Comparison of ENCODE assay signal across 10 mouse cellular contexts in the genomic region with DNA sequence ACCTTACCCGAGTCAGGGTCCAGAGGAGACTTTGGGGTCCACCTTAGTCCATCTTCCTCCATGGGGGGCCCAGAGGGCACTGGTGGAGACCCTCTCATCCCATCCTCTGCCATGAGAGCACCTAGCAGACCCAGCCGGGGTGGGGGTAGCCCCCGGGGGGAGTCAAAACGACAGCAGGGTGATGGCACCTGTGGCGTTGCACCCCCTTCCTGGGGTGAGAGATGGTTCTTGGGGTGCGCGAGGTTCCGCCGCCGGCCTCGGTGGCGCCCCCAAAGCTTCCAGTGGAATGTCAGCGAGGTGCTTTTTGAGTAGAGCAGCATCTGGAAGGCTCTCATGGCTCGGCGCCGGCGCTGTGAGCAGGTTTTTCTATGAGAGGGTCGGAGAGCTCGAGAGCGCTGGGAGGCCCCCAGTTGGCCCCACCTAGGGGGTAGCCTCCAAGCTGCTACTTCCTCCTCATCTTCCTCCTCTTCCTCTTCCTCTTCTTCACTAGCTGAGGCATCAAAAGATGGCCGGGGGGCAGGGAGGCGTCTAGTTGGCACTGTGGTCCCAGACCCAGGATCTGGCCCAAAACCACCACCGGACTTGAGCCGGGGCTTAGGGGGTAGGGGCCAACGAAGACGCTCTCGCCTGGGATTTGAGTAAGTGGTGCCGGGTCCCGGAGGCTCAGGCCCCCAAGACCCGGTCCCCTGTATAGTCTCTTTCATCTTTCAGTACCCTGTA. TPM values are rescaled to one million over a fixed set of nuclear protein-coding genes. Genes with fewer than 3 reads are reported as not detected.
DNase-seq lines count a peak whose midpoint lies in the region; ATAC-seq lines count a peak whose summit lies in the region.
"Had no signal": no experiment of that assay in that cellular context is flagged by ENCODE, and none has a peak within 500 bp of the region (broad histone marks: within the 10 kb centered on the region; RNA-seq: fewer than 3 reads in every experiment).

No protein-coding gene starts in this region.

- DNase-seq in heart, postnatal 4 days, result no peak
- no peak for DNase-seq in hindbrain, embryonic 11.5 days (ENCODE audit: low spot score)
- DNase-seq in midbrain, embryonic 10.5 days (ENCODE audit: low spot score), result no peak
- no peak for DNase-seq in frontal cortex, postnatal 25 days (ENCODE audit: low spot score in 2 of 2)
- DNase-seq in spleen, postnatal 10 days (ENCODE audit: low spot score in 2 of 2), result no peak
- no peak for DNase-seq in frontal cortex, adult 2 months (ENCODE audit: extremely low spot score in 1 of 2, low spot score in 1 of 2)

- peaks cover 20% of the 10 kb centered on the region for H3K4me1 ChIP-seq in heart, embryonic 16.5 days (ENCODE audit: control insufficient read depth, insufficient read depth, low read length)
- H3K4me1 ChIP-seq in brown adipose tissue, adult 24 weeks (ENCODE audit: control insufficient read depth, insufficient read depth, insufficient read length, low read length), result peaks cover 5% of the 10 kb centered on the region
- peaks cover 5% of the 10 kb centered on the region; the same call in 1 of the 2 replicates for H3K4me1 ChIP-seq in hindbrain, embryonic 11.5 days (replicated peaks; ENCODE audit: control insufficient read depth, insufficient read depth, low read length)
- H3K4me1 ChIP-seq in midbrain, embryonic 10.5 days, result peaks cover 41% of the 10 kb centered on the region

- no peaks in the 10 kb centered on the region for H3K27me3 ChIP-seq in heart, embryonic 16.5 days (ENCODE audit: control insufficient read depth, insufficient read depth, low read length)
- H3K27me3 ChIP-seq in hindbrain, embryonic 11.5 days (ENCODE audit: control insufficient read depth, insufficient read depth, low read length), result no peaks in the 10 kb centered on the region
- peaks cover 14% of the 10 kb centered on the region; the same call in 1 of the 2 replicates for H3K27me3 ChIP-seq in midbrain, embryonic 10.5 days (ENCODE audit: low read depth, poor library complexity, severe bottlenecking)
- H3K27me3 ChIP-seq: Patski had no signal

- H3K9me3 ChIP-seq in heart, embryonic 16.5 days (replicated peaks; ENCODE audit: control insufficient read depth, low read length), result no peaks in the 10 kb centered on the region
- H3K9me3 ChIP-seq in hindbrain, embryonic 11.5 days (ENCODE audit: control insufficient read depth, low read length), result no peaks in the 10 kb centered on the region
- no peaks in the 10 kb centered on the region for H3K9me3 ChIP-seq in midbrain, embryonic 10.5 days (replicated peaks)

- 89% methylated on average over 30 of the region's 30 CpGs for WGBS in heart, embryonic 16.5 days
- 92% methylated on average over 30 of the region's 30 CpGs for WGBS in hindbrain, embryonic 11.5 days
- 90% methylated on average over 30 of the region's 30 CpGs for WGBS in midbrain, embryonic 10.5 days

- no peak overlapping the region for H3K4me3 ChIP-seq in heart, embryonic 16.5 days (ENCODE audit: low read length)
- peak overlapping the region; percentile 77; the same call in 1 of the 2 replicates for H3K4me3 ChIP-seq in brown adipose tissue, adult 24 weeks (ENCODE audit: insufficient read depth, low read depth, low read length)
- H3K4me3 ChIP-seq in hindbrain, embryonic 11.5 days (ENCODE audit: low read depth, low read length), result no peak overlapping the region
- peak overlapping the region; percentile 73 for H3K4me3 ChIP-seq in midbrain, embryonic 10.5 days

- peak overlapping the region; percentile 78 for H3K4me2 ChIP-seq in heart, embryonic 16.5 days (ENCODE audit: low read depth, low read length)
- H3K4me2 ChIP-seq in hindbrain, embryonic 11.5 days (replicated peaks; ENCODE audit: low read depth, low read length), result peak overlapping the region; percentile 90; the same call in 1 of the 2 replicates

- H3K36me3 ChIP-seq in heart, embryonic 16.5 days (ENCODE audit: control insufficient read depth, insufficient read depth), result peaks cover 30% of the 10 kb centered on the region
- peaks cover 7% of the 10 kb centered on the region; the same call in 1 of the 2 replicates for H3K36me3 ChIP-seq in hindbrain, embryonic 11.5 days (ENCODE audit: control insufficient read depth, insufficient read depth, low read length)
- H3K36me3 ChIP-seq in midbrain, embryonic 10.5 days, result peaks cover 52% of the 10 kb centered on the region

- no peak for ATAC-seq in heart, embryonic 16.5 days (replicated peaks; ENCODE audit: extremely low read depth, insufficient read depth, low FRiP score)
- ATAC-seq in hindbrain, embryonic 11.5 days (ENCODE audit: low FRiP score), result no peak
- ATAC-seq: Patski had no signal

- no peak overlapping the region; the same call in 1 of the 2 replicates for H3K9ac ChIP-seq in heart, embryonic 16.5 days (ENCODE audit: low read length)
- no peak overlapping the region for H3K9ac ChIP-seq in hindbrain, embryonic 11.5 days (ENCODE audit: low read depth, low read length)

- no peak overlapping the region for H3K27ac ChIP-seq in heart, embryonic 16.5 days (ENCODE audit: low read length)
- no peak overlapping the region for H3K27ac ChIP-seq in brown adipose tissue, adult 24 weeks (replicated peaks; ENCODE audit: low read depth, low read length)
- no peak overlapping the region for H3K27ac ChIP-seq in hindbrain, embryonic 11.5 days (ENCODE audit: low read depth, low read length)
- H3K27ac ChIP-seq in midbrain, embryonic 10.5 days (replicated peaks), result peak overlapping the region; percentile 92; the same call in 1 of the 2 replicates

RNA-seq across cellular contexts. Expression of gene Senp3, which starts 1.6 kb away (rescaled TPM):
- polyA plus RNA-seq in heart, embryonic 16.5 days (2015; fragmentation: Nextera tagmentation; extraction: Ambion mirVana), result 55.8 and 58.0 TPM in 2 replicates
- total RNA-seq in heart, postnatal 4 days (2021), result 10 to 100 TPM; 58.0 to 61.3 TPM
- polyA plus RNA-seq in brown adipose tissue, adult 24 weeks (2012; ENCODE audit: insufficient read depth, insufficient read length, missing spikeins), result 49.9 and 65.3 TPM in 2 replicates
- polyA plus RNA-seq in hindbrain, embryonic 11.5 days (2014; fragmentation: Nextera tagmentation; extraction: Ambion mirVana), result 85.8 and 101 TPM in 2 replicates
- polyA plus RNA-seq in midbrain, embryonic 10.5 days (2016; fragmentation: Nextera tagmentation; extraction: Ambion mirVana), result 112 and 114 TPM in 2 replicates
- 138 and 154 TPM in 2 replicates for polyA plus RNA-seq in frontal cortex, adult 2 months (2012; rRNA removed)

RNA-seq across cellular contexts. Expression of gene Tnfsf13, which starts 5.3 kb away (rescaled TPM):
- 0.45 and 0.85 TPM in 2 replicates for polyA plus RNA-seq in heart, embryonic 16.5 days (2015; fragmentation: Nextera tagmentation; extraction: Ambion mirVana)
- total RNA-seq in heart, postnatal 4 days (2021), result 1 to 10 TPM; 2.3 to 2.6 TPM
- 4.1 and 4.9 TPM in 2 replicates for polyA plus RNA-seq in brown adipose tissue, adult 24 weeks (2012; ENCODE audit: insufficient read depth, insufficient read length, missing spikeins)
- not detected in 2 replicates for polyA plus RNA-seq in hindbrain, embryonic 11.5 days (2014; fragmentation: Nextera tagmentation; extraction: Ambion mirVana)
- polyA plus RNA-seq in midbrain, embryonic 10.5 days (2016; fragmentation: Nextera tagmentation; extraction: Ambion mirVana), result 0.11 and 0.30 TPM in 2 replicates
- polyA plus RNA-seq in frontal cortex, adult 2 months (2012; rRNA removed), result 5.3 and 5.4 TPM in 2 replicates

RNA-seq across cellular contexts. Expression of gene Eif4a1, which starts 8.1 kb away (rescaled TPM):
- 337 and 346 TPM in 2 replicates for polyA plus RNA-seq in heart, embryonic 16.5 days (2015; fragmentation: Nextera tagmentation; extraction: Ambion mirVana)
- total RNA-seq in heart, postnatal 4 days (2021), result 100 to 1,000 TPM; 535 to 537 TPM
- 268 and 317 TPM in 2 replicates for polyA plus RNA-seq in brown adipose tissue, adult 24 weeks (2012; ENCODE audit: insufficient read depth, insufficient read length, missing spikeins)
- 891 and 905 TPM in 2 replicates for polyA plus RNA-seq in hindbrain, embryonic 11.5 days (2014; fragmentation: Nextera tagmentation; extraction: Ambion mirVana)
- 710 and 716 TPM in 2 replicates for polyA plus RNA-seq in midbrain, embryonic 10.5 days (2016; fragmentation: Nextera tagmentation; extraction: Ambion mirVana)
- polyA plus RNA-seq in frontal cortex, adult 2 months (2012; rRNA removed), result 365 and 370 TPM in 2 replicates

RNA-seq across cellular contexts. Expression of gene Cd68, which starts 14.3 kb away (rescaled TPM):
- polyA plus RNA-seq in heart, embryonic 16.5 days (2015; fragmentation: Nextera tagmentation; extraction: Ambion mirVana), result 10.0 and 12.3 TPM in 2 replicates
- 1 to 10 TPM; 4.0 to 6.0 TPM for total RNA-seq in heart, postnatal 4 days (2021)
- polyA plus RNA-seq in brown adipose tissue, adult 24 weeks (2012; ENCODE audit: insufficient read depth, insufficient read length, missing spikeins), result 10.3 and 12.1 TPM in 2 replicates
- polyA plus RNA-seq in hindbrain, embryonic 11.5 days (2014; fragmentation: Nextera tagmentation; extraction: Ambion mirVana), result 8.2 and 8.7 TPM in 2 replicates
- 7.0 and 7.4 TPM in 2 replicates for polyA plus RNA-seq in midbrain, embryonic 10.5 days (2016; fragmentation: Nextera tagmentation; extraction: Ambion mirVana)
- 13.7 TPM in 2 replicates for polyA plus RNA-seq in frontal cortex, adult 2 months (2012; rRNA removed)

RNA-seq across cellular contexts. Expression of gene Tnfsf12, which starts 15.4 kb away (rescaled TPM):
- polyA plus RNA-seq in heart, embryonic 16.5 days (2015; fragmentation: Nextera tagmentation; extraction: Ambion mirVana), result 5.9 and 7.8 TPM in 2 replicates
- total RNA-seq in heart, postnatal 4 days (2021), result 10 to 100 TPM; 13.7 to 16.4 TPM
- polyA plus RNA-seq in brown adipose tissue, adult 24 weeks (2012; ENCODE audit: insufficient read depth, insufficient read length, missing spikeins), result 12.7 and 13.7 TPM in 2 replicates
- 2.2 and 4.0 TPM in 2 replicates for polyA plus RNA-seq in hindbrain, embryonic 11.5 days (2014; fragmentation: Nextera tagmentation; extraction: Ambion mirVana)
- 1.2 and 1.4 TPM in 2 replicates for polyA plus RNA-seq in midbrain, embryonic 10.5 days (2016; fragmentation: Nextera tagmentation; extraction: Ambion mirVana)
- 17.1 and 20.6 TPM in 2 replicates for polyA plus RNA-seq in frontal cortex, adult 2 months (2012; rRNA removed)
- total RNA-seq: common myeloid progenitor, adult 5-6 weeks had no signal

Comparison
In these comparisons a context has a peak if more than half of its experiments do, and no peak if none do; other contexts are left out.
1. H3K4me3 ChIP-seq: peak in brown adipose tissue, adult 24 weeks (single experiment) and midbrain, embryonic 10.5 days (single experiment); none in heart, embryonic 16.5 days (single experiment) and hindbrain, embryonic 11.5 days (single experiment).